Mouse (Mus musculus) MEL (cell line): ENCODE results near the gene Cisd3.
A peak's percentile ranks its signal among the peaks of the same experiment; 100 is the strongest.

Experiments used
- CHD2 ChIP-seq: IDR thresholded peaks from 2 replicates; pipeline ENCODE4 v1.6.1; 2011; ENCODE audit warnings: low read length, improper control_type of control experiment
- CTCF ChIP-seq, 3 experiments: IDR thresholded peaks in 2 of 3; conservative IDR thresholded peaks in 1 of 3; 2 replicates each; pipeline ENCODE4 v1.5.1; 2011 to 2012; ENCODE audit warnings: low read length in 3 of 3, low read depth in 2 of 3, mild to moderate bottlenecking in 2 of 3, improper control_type of control experiment in 1 of 3, inconsistent platforms in 1 of 3, mixed read lengths in 1 of 3, moderate library complexity in 1 of 3; ENCODE audit not compliant: control insufficient read depth in 1 of 3, insufficient read depth in 1 of 3, poor library complexity in 1 of 3, severe bottlenecking in 1 of 3
- E2F4 ChIP-seq: IDR thresholded peaks from 2 replicates; pipeline ENCODE4 v1.6.1; 2011; ENCODE audit warnings: low read depth, low read length, improper control_type of control experiment, borderline replicate concordance
- EP300 ChIP-seq, 2 experiments: IDR thresholded peaks; 2 replicates each; pipeline ENCODE4 v1.6.1; 2011; ENCODE audit warnings: improper control_type of control experiment in 2 of 2, low read length in 2 of 2, low read depth in 1 of 2, mild to moderate bottlenecking in 1 of 2
- MEF2A ChIP-seq: IDR thresholded peaks from 2 replicates; pipeline ENCODE4 v1.6.1; 2014; ENCODE audit warnings: low read depth, mild to moderate bottlenecking, inconsistent platforms, low read length, improper control_type of control experiment; ENCODE audit not compliant: poor library complexity, insufficient replicate concordance, severe bottlenecking; ENCODE audit errors: extremely low read depth
- MYC ChIP-seq: IDR thresholded peaks from 2 replicates; pipeline ENCODE4 v1.6.1; 2011; ENCODE audit warnings: low read depth, mild to moderate bottlenecking, low read length, improper control_type of control experiment, moderate library complexity
- POLR2A ChIP-seq, 2 experiments: IDR thresholded peaks; 2 replicates each; pipeline ENCODE4 v1.6.1; 2011 to 2012; ENCODE audit warnings: low read length in 2 of 2, mild to moderate bottlenecking in 2 of 2, control low read depth in 1 of 2, improper control_type of control experiment in 1 of 2, low read depth in 1 of 2, moderate library complexity in 1 of 2; ENCODE audit not compliant: control insufficient read depth in 1 of 2, insufficient read depth in 1 of 2, poor library complexity in 1 of 2
- POLR2AphosphoS2 ChIP-seq: IDR thresholded peaks from 2 replicates; pipeline ENCODE4 v1.6.1; 2011; ENCODE audit warnings: low read length, improper control_type of control experiment
- RCOR1 ChIP-seq: IDR thresholded peaks from 2 replicates; pipeline ENCODE4 v1.6.1; 2012; ENCODE audit warnings: low read depth, mild to moderate bottlenecking, inconsistent platforms, low read length, improper control_type of control experiment
- TBP ChIP-seq: IDR thresholded peaks from 2 replicates; pipeline ENCODE4 v1.8.0; 2011; ENCODE audit warnings: low read depth, low read length, improper control_type of control experiment
- TCF12 ChIP-seq: IDR thresholded peaks from 2 replicates; pipeline ENCODE4 v1.6.1; 2014; ENCODE audit warnings: low read depth, mild to moderate bottlenecking, inconsistent platforms, low read length, improper control_type of control experiment, moderate library complexity

- no peak for TF ChIP-seq EP300 (IDR thresholded peaks at IDR 0.05; ENCODE audit: low read depth in 1 of 2, low read length in 2 of 2)
- TF ChIP-seq POLR2A (IDR thresholded peaks at IDR 0.05; ENCODE audit: control insufficient read depth in 1 of 2, insufficient read depth in 1 of 2, low read depth in 1 of 2, low read length in 2 of 2, poor library complexity in 1 of 2): no peak
- no peak for TF ChIP-seq POLR2AphosphoS2
- no peak for TF ChIP-seq CHD2
- TF ChIP-seq CTCF (IDR thresholded peaks at IDR 0.05 in 2 of 3, conservative IDR thresholded peaks at IDR 0.05 in 1 of 3; ENCODE audit: control insufficient read depth in 1 of 3, insufficient read depth in 1 of 3, low read depth in 2 of 3, low read length in 3 of 3, poor library complexity in 1 of 3, severe bottlenecking in 1 of 3): no peak; a peak in 1 of 6 replicates
- no peak for TF ChIP-seq MYC
- TF ChIP-seq E2F4: no peak
- TF ChIP-seq RCOR1: peak; percentile 54; the same call in 1 of the 2 replicates
- no peak for TF ChIP-seq TBP
- TF ChIP-seq MEF2A: no peak
- TF ChIP-seq TCF12: no peak
These were observed 20.8 kb upstream of the Cisd3 start for GRCm38 (mm10) chr11:97664771-97665240.
